Mouse (Mus musculus) embryonic facial prominence, embryonic 13.5 days (tissue): ENCODE results near the gene Tars. TPM values are rescaled to one million over a fixed set of nuclear protein-coding genes. Genes with fewer than 3 reads are reported as not detected.

Experiments
- ATAC-seq: fragments of 200-750 bp; cut with Nextera tagmentation; 2 replicates; pipeline ENCODE4 v1.8.0; 2017; ENCODE audit warnings: low read depth; ENCODE audit not compliant: insufficient number of reproducible peaks, insufficient read depth, low FRiP score, low TSS enrichment
- H3K27ac ChIP-seq: fragments of 300-500 bp; sonication (generic); 2 replicates; pipeline ENCODE4 v1.5.1; 2015; ENCODE audit warnings: moderate library complexity, mild to moderate bottlenecking, inconsistent platforms
- H3K27me3 ChIP-seq: fragments of 300-500 bp; sonication (generic); 2 replicates; pipeline ENCODE4 v1.6.1; 2015; ENCODE audit warnings: mild to moderate bottlenecking, inconsistent platforms
- H3K36me3 ChIP-seq: fragments of 300-500 bp; sonication (generic); 2 replicates; pipeline ENCODE4 v1.6.1; 2015; ENCODE audit warnings: mild to moderate bottlenecking, inconsistent platforms
- H3K4me1 ChIP-seq: fragments of 300-500 bp; sonication (generic); 2 replicates; pipeline ENCODE4 v1.6.1; 2015; ENCODE audit warnings: inconsistent platforms
- H3K4me2 ChIP-seq: fragments of 300-500 bp; sonication (generic); 2 replicates; pipeline ENCODE4 v1.6.1; 2015; ENCODE audit warnings: moderate library complexity, mild to moderate bottlenecking, inconsistent platforms
- H3K4me3 ChIP-seq: fragments of 300-500 bp; sonication (generic); 2 replicates; pipeline ENCODE4 v1.5.1; 2015; ENCODE audit warnings: mild to moderate bottlenecking, inconsistent platforms
- H3K9ac ChIP-seq: fragments of 300-500 bp; sonication (generic); 2 replicates; pipeline ENCODE4 v1.6.1; 2015; ENCODE audit warnings: mild to moderate bottlenecking, inconsistent platforms
- H3K9me3 ChIP-seq: fragments of 300-500 bp; sonication (generic); 2 replicates; pipeline ENCODE4 v1.6.1; 2016; ENCODE audit warnings: inconsistent platforms
- WGBS: fragments of 180-500 bp; shearing (Covaris S2); methylation state at CpG from one replicate; pipeline ENCODE4 v1.1.7; 2015; ENCODE audit warnings: mixed read lengths; 5-methylcytosine and 5-hydroxymethylcytosine counted together
- polyA plus RNA-seq: library from polyadenylated mRNA; unstranded; fragments of >200 nt; fragmentation: Nextera tagmentation; extraction: Ambion mirVana; gene quantifications from 2 replicates; pipeline ENCODE4 v1.2.1, GENCODE M21; 2015

Tars gene
- polyA plus RNA-seq, result 64.0 and 65.1 TPM in 2 replicates

- Histone ChIP-seq H3K9me3 (no peaks in the 10 kb centered on the region), H3K36me3 (peaks cover 16% of the 10 kb centered on the region), H3K4me3 (peak within 1 kb of the TSS; percentile 86), H3K27me3 (peaks cover 2% of the 10 kb centered on the region), H3K4me2 (peak within 1 kb of the TSS; percentile 87), H3K4me1 (peaks cover 16% of the 10 kb centered on the region), H3K9ac (peak within 1 kb of the TSS; percentile 86), H3K27ac (peak within 1 kb of the TSS; percentile 51)
- ATAC-seq, result peak; percentile 100
- under 1% methylated on average over 42 of the region's 42 CpGs for WGBS
Observed at GRCm38 (mm10) chr15:11399356-11400067, at the start of gene Tars. TSS of gene Tars (minus strand) at chr15:11399665.

- H3K27ac ChIP-seq, result no peak overlapping the region
- H3K9me3 ChIP-seq, result no peaks in the 10 kb centered on the region
- no peaks in the 10 kb centered on the region for H3K4me1 ChIP-seq
- H3K9ac ChIP-seq, result no peak overlapping the region
- no peaks in the 10 kb centered on the region for H3K36me3 ChIP-seq
- ATAC-seq, result no peak
- H3K4me3 ChIP-seq, result no peak overlapping the region
- WGBS, result 92% methylated on average over 4 of the region's 4 CpGs
- no peak overlapping the region for H3K4me2 ChIP-seq
- no peaks in the 10 kb centered on the region for H3K27me3 ChIP-seq
Observed at GRCm38 (mm10) chr15:11437361-11437760, 37.9 kb upstream of the Tars start.

- no peaks in the 10 kb centered on the region for H3K9me3 ChIP-seq
- no peak for ATAC-seq
- H3K4me2 ChIP-seq, result no peak overlapping the region
- H3K4me3 ChIP-seq, result no peak overlapping the region
- H3K27me3 ChIP-seq, result no peaks in the 10 kb centered on the region
- no peak overlapping the region for H3K27ac ChIP-seq
- no peaks in the 10 kb centered on the region for H3K4me1 ChIP-seq
- H3K9ac ChIP-seq, result no peak overlapping the region
- WGBS, result 92% methylated on average over 15 of the region's 15 CpGs
- H3K36me3 ChIP-seq, result no peaks in the 10 kb centered on the region
Observed at GRCm38 (mm10) chr15:11436709-11437280, 37.3 kb upstream of the Tars start.

- 60% methylated on average over 2 of the region's 2 CpGs for WGBS
- no peak overlapping the region for H3K27ac ChIP-seq
- H3K9me3 ChIP-seq, result no peaks in the 10 kb centered on the region
- no peak for ATAC-seq
- no peaks in the 10 kb centered on the region for H3K27me3 ChIP-seq
- 0 out of 2 replicates have a peak, but pooled peaks cover 4% of the 10 kb centered on the region for H3K4me1 ChIP-seq
- no peak overlapping the region for H3K4me2 ChIP-seq
- H3K36me3 ChIP-seq, result no peaks in the 10 kb centered on the region
- H3K9ac ChIP-seq, result no peak overlapping the region
- H3K4me3 ChIP-seq, result no peak overlapping the region
Observed at GRCm38 (mm10) chr15:11426899-11427298, 27.4 kb upstream of the Tars start.

- H3K4me2 ChIP-seq, result no peak overlapping the region
- no peaks in the 10 kb centered on the region for H3K36me3 ChIP-seq
- H3K9me3 ChIP-seq, result no peaks in the 10 kb centered on the region
- 0 out of 2 replicates have a peak, but pooled peaks cover 2% of the 10 kb centered on the region for H3K27me3 ChIP-seq
- 33% methylated on average over 1 of the region's 1 CpGs for WGBS
- peaks cover 6% of the 10 kb centered on the region for H3K4me1 ChIP-seq
- ATAC-seq, result no peak
- H3K27ac ChIP-seq, result no peak overlapping the region
- H3K4me3 ChIP-seq, result no peak overlapping the region
- no peak overlapping the region for H3K9ac ChIP-seq
Observed at GRCm38 (mm10) chr15:11413484-11413883, 14.0 kb upstream of the Tars start.

GRCm38 (mm10) chr15:11412542-11412941 lies 13.1 kb upstream of the Tars start:
- 75% methylated on average over 2 of the region's 2 CpGs for WGBS
- Histone ChIP-seq H3K9me3 (no peaks in the 10 kb centered on the region), H3K27me3 (0 out of 2 replicates have a peak, but pooled peaks cover 2% of the 10 kb centered on the region), H3K4me2 (no peak overlapping the region), H3K27ac (no peak overlapping the region), H3K4me3 (no peak overlapping the region), H3K4me1 (peaks cover 6% of the 10 kb centered on the region), H3K36me3 (no peaks in the 10 kb centered on the region), H3K9ac (no peak overlapping the region)
- ATAC-seq, result no peak

GRCm38 (mm10) chr15:11411846-11412245 lies 12.4 kb upstream of the Tars start:
- Histone ChIP-seq H3K9me3 (no peaks in the 10 kb centered on the region), H3K36me3 (no peaks in the 10 kb centered on the region), H3K4me2 (no peak overlapping the region), H3K9ac (no peak overlapping the region), H3K27ac (no peak overlapping the region), H3K4me1 (peaks cover 6% of the 10 kb centered on the region), H3K27me3 (0 out of 2 replicates have a peak, but pooled peaks cover 2% of the 10 kb centered on the region), H3K4me3 (no peak overlapping the region)
- 76% methylated on average over 7 of the region's 7 CpGs for WGBS
- no peak for ATAC-seq

GRCm38 (mm10) chr15:11408155-11408826 lies 8.8 kb upstream of the Tars start:
- H3K4me2 ChIP-seq, result no peak overlapping the region
- H3K4me1 ChIP-seq, result no peaks in the 10 kb centered on the region
- H3K9me3 ChIP-seq, result no peaks in the 10 kb centered on the region
- H3K4me3 ChIP-seq, result no peak overlapping the region
- no peak overlapping the region for H3K9ac ChIP-seq
- no peak overlapping the region for H3K27ac ChIP-seq
- no peaks in the 10 kb centered on the region for H3K36me3 ChIP-seq
- 38% methylated on average over 7 of the region's 7 CpGs for WGBS
- no peak for ATAC-seq
- peaks cover 2% of the 10 kb centered on the region; the same call in 1 of the 2 replicates for H3K27me3 ChIP-seq

- no peaks in the 10 kb centered on the region for H3K36me3 ChIP-seq
- H3K9ac ChIP-seq, result no peak overlapping the region
- no peak overlapping the region for H3K4me3 ChIP-seq
- H3K27me3 ChIP-seq, result peaks cover 2% of the 10 kb centered on the region
- 11% methylated on average over 8 of the region's 8 CpGs for WGBS
- H3K4me1 ChIP-seq, result no peaks in the 10 kb centered on the region
- no peak overlapping the region for H3K4me2 ChIP-seq
- no peak for ATAC-seq
- no peaks in the 10 kb centered on the region for H3K9me3 ChIP-seq
- H3K27ac ChIP-seq, result no peak overlapping the region
Observed at GRCm38 (mm10) chr15:11407381-11407780, 7.9 kb upstream of the Tars start.

- Histone ChIP-seq H3K9me3 (no peaks in the 10 kb centered on the region), H3K4me3 (no peak overlapping the region), H3K9ac (no peak overlapping the region), H3K4me1 (no peaks in the 10 kb centered on the region), H3K4me2 (0 out of 2 replicates have a peak overlapping the region, but pooled peaks have one; percentile 22), H3K36me3 (no peaks in the 10 kb centered on the region), H3K27ac (no peak overlapping the region), H3K27me3 (peaks cover 2% of the 10 kb centered on the region)
- WGBS, result 22% methylated on average over 9 of the region's 9 CpGs
- ATAC-seq, result no peak
Observed at GRCm38 (mm10) chr15:11406769-11407168, 7.3 kb upstream of the Tars start.

GRCm38 (mm10) chr15:11398676-11399350 lies 652 bp downstream of the Tars start:
- peak overlapping the region; percentile 86 for H3K9ac ChIP-seq
- WGBS, result 5% methylated on average over 10 of the region's 10 CpGs
- peaks cover 16% of the 10 kb centered on the region for H3K4me1 ChIP-seq
- peaks cover under 1% of the 10 kb centered on the region for H3K27me3 ChIP-seq
- no peak for ATAC-seq
- H3K27ac ChIP-seq, result no peak overlapping the region
- H3K4me3 ChIP-seq, result peak overlapping the region; percentile 86
- H3K4me2 ChIP-seq, result peak overlapping the region; percentile 87
- peaks cover 21% of the 10 kb centered on the region for H3K36me3 ChIP-seq
- H3K9me3 ChIP-seq, result no peaks in the 10 kb centered on the region
